Mouse (Mus musculus): Measurements from ENCODE around the gene Avpr1a. TPM values are rescaled to one million over a fixed set of nuclear protein-coding genes. Genes with fewer than 3 reads are reported as not detected.

Avpr1a gene
- polyA plus RNA-seq, 1 experiment from 2014 or later, result 0.79 TPM

DNA sequence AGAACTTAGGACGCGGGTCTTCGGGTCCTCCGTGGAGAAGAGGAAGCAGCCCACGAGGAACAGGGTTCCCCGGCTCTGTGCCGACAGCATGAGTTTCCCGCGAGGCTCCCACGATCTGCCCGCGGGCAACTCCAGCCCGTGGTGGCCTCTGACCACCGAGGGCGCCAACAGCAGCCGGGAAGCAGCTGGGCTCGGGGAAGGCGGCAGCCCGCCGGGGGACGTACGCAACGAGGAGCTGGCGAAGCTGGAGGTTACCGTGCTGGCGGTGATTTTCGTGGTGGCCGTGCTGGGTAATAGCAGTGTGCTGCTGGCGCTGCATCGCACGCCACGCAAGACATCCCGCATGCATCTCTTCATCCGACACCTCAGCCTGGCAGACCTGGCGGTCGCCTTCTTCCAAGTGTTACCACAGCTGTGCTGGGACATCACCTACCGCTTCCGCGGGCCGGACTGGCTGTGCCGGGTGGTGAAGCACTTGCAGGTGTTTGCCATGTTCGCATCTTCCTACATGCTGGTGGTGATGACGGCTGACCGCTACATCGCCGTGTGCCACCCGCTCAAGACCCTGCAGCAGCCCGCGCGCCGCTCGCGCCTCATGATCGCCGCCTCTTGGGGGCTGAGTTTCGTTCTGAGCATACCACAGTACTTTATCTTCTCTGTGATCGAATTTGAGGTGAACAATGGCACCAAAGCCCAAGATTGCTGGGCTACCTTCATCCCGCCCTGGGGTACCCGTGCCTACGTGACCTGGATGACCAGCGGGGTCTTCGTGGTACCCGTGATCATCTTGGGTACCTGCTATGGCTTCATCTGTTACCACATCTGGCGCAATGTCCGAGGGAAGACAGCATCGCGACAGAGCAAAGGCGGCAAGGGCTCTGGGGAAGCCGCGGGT is 665 bp downstream of the Avpr1a start:
- peak overlapping the region; percentile 42 for H3K4me3 ChIP-seq (ENCODE audit: low read depth, low read length)
- H3K4me2 ChIP-seq (ENCODE audit: low read depth, low read length), result peak overlapping the region; percentile 85
- no peaks in the 10 kb centered on the region for H3K36me3 ChIP-seq (replicated peaks; ENCODE audit: control insufficient read depth, insufficient read depth, low read depth, low read length)
- H3K27me3 ChIP-seq (ENCODE audit: control insufficient read depth, insufficient read depth, low read length), result peaks cover 13% of the 10 kb centered on the region
- ATAC-seq (replicated peaks; ENCODE audit: insufficient number of reproducible peaks, low FRiP score, low TSS enrichment, low read depth), result peak; percentile 65
- H3K27ac ChIP-seq (replicated peaks; ENCODE audit: low read depth, low read length), result no peak overlapping the region
- DNase-seq (ENCODE audit: low spot score), result peak; percentile 53
- H3K9ac ChIP-seq (replicated peaks; ENCODE audit: low read length), result peak overlapping the region; percentile 15; the same call in 1 of the 2 replicates
- no peaks in the 10 kb centered on the region for H3K9me3 ChIP-seq (replicated peaks; ENCODE audit: control insufficient read depth, low read length)
- 1% methylated on average over 70 of the region's 70 CpGs for WGBS
- H3K4me1 ChIP-seq (ENCODE audit: control insufficient read depth, insufficient read depth, low read length), result no peaks in the 10 kb centered on the region

DNA sequence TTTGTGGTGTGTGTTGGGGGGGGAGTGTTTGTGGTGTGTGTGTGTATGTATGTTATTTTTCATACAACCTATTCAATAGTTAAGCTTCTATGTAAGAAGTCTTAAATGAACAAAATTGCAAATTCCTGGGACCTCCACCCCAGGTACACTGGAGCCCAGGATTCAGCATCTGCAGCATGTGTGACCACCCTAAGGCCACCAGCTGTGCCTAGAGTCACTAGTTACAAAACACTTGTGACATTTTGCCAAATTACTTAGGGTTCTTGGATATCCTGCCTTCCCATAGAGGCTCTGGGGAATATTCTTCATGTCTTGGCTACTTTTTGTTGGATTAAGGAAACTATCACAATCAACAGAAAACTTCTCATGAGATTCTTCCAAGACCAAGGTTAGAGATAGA is 1.6 kb downstream of the Avpr1a start:
- Histone ChIP-seq H3K36me3 (replicated peaks; ENCODE audit: control insufficient read depth, insufficient read depth, low read depth, low read length) (no peaks in the 10 kb centered on the region), H3K4me3 (ENCODE audit: low read depth, low read length) (no peak overlapping the region), H3K9me3 (replicated peaks; ENCODE audit: control insufficient read depth, low read length) (no peaks in the 10 kb centered on the region), H3K9ac (replicated peaks; ENCODE audit: low read length) (no peak overlapping the region), H3K27me3 (ENCODE audit: control insufficient read depth, insufficient read depth, low read length) (peaks cover 13% of the 10 kb centered on the region), H3K4me1 (ENCODE audit: control insufficient read depth, insufficient read depth, low read length) (no peaks in the 10 kb centered on the region), H3K4me2 (ENCODE audit: low read depth, low read length) (no peak overlapping the region), H3K27ac (replicated peaks; ENCODE audit: low read depth, low read length) (no peak overlapping the region)
- DNase-seq (ENCODE audit: low spot score), result no peak
- ATAC-seq (replicated peaks; ENCODE audit: insufficient number of reproducible peaks, low FRiP score, low TSS enrichment, low read depth), result no peak

- H3K9me3 ChIP-seq (replicated peaks; ENCODE audit: control insufficient read depth, low read length), result no peaks in the 10 kb centered on the region
- no peak overlapping the region for H3K27ac ChIP-seq (replicated peaks; ENCODE audit: low read depth, low read length)
- H3K4me3 ChIP-seq (ENCODE audit: low read depth, low read length), result no peak overlapping the region
- no peaks in the 10 kb centered on the region for H3K36me3 ChIP-seq (replicated peaks; ENCODE audit: control insufficient read depth, insufficient read depth, low read depth, low read length)
- H3K4me1 ChIP-seq (ENCODE audit: control insufficient read depth, insufficient read depth, low read length), result no peaks in the 10 kb centered on the region
- 86% methylated on average over 3 of the region's 3 CpGs for WGBS
- no peak overlapping the region for H3K9ac ChIP-seq (replicated peaks; ENCODE audit: low read length)
- DNase-seq (ENCODE audit: low spot score) (no peak), ATAC-seq (replicated peaks; ENCODE audit: insufficient number of reproducible peaks, low FRiP score, low TSS enrichment, low read depth) (no peak)
- H3K27me3 ChIP-seq (ENCODE audit: control insufficient read depth, insufficient read depth, low read length), result peaks cover 5% of the 10 kb centered on the region
- no peak overlapping the region for H3K4me2 ChIP-seq (ENCODE audit: low read depth, low read length)
Measured at GRCm38 (mm10) chr10:122453466-122453865, 5.2 kb downstream of the Avpr1a start.

GRCm38 (mm10) chr10:122455793-122456192 is 7.5 kb downstream of the Avpr1a start:
- DNase-seq (ENCODE audit: low spot score) (no peak), ATAC-seq (replicated peaks; ENCODE audit: insufficient number of reproducible peaks, low FRiP score, low TSS enrichment, low read depth) (no peak)
- H3K36me3 ChIP-seq (replicated peaks; ENCODE audit: control insufficient read depth, insufficient read depth, low read depth, low read length), result no peaks in the 10 kb centered on the region
- WGBS, result 90% methylated on average over 11 of the region's 11 CpGs
- no peak overlapping the region for H3K9ac ChIP-seq (replicated peaks; ENCODE audit: low read length)
- no peaks in the 10 kb centered on the region for H3K9me3 ChIP-seq (replicated peaks; ENCODE audit: control insufficient read depth, low read length)
- no peaks in the 10 kb centered on the region for H3K27me3 ChIP-seq (ENCODE audit: control insufficient read depth, insufficient read depth, low read length)
- no peak overlapping the region for H3K4me2 ChIP-seq (ENCODE audit: low read depth, low read length)
- H3K27ac ChIP-seq (replicated peaks; ENCODE audit: low read depth, low read length), result no peak overlapping the region
- no peaks in the 10 kb centered on the region for H3K4me1 ChIP-seq (ENCODE audit: control insufficient read depth, insufficient read depth, low read length)
- H3K4me3 ChIP-seq (ENCODE audit: low read depth, low read length), result no peak overlapping the region

- DNase-seq (ENCODE audit: low spot score) (no peak), ATAC-seq (replicated peaks; ENCODE audit: insufficient number of reproducible peaks, low FRiP score, low TSS enrichment, low read depth) (no peak)
- WGBS, result 89% methylated on average over 5 of the region's 5 CpGs
- H3K4me1 ChIP-seq (ENCODE audit: control insufficient read depth, insufficient read depth, low read length), result no peaks in the 10 kb centered on the region
- no peak overlapping the region for H3K4me2 ChIP-seq (ENCODE audit: low read depth, low read length)
- no peak overlapping the region for H3K4me3 ChIP-seq (ENCODE audit: low read depth, low read length)
- no peaks in the 10 kb centered on the region for H3K9me3 ChIP-seq (replicated peaks; ENCODE audit: control insufficient read depth, low read length)
- H3K36me3 ChIP-seq (replicated peaks; ENCODE audit: control insufficient read depth, insufficient read depth, low read depth, low read length), result no peaks in the 10 kb centered on the region
- H3K27ac ChIP-seq (replicated peaks; ENCODE audit: low read depth, low read length), result no peak overlapping the region
- H3K27me3 ChIP-seq (ENCODE audit: control insufficient read depth, insufficient read depth, low read length), result no peaks in the 10 kb centered on the region
- H3K9ac ChIP-seq (replicated peaks; ENCODE audit: low read length), result no peak overlapping the region
Measured at GRCm38 (mm10) chr10:122476846-122477245, 28.5 kb downstream of the Avpr1a start.

- Histone ChIP-seq H3K9ac (replicated peaks; ENCODE audit: low read length) (no peak overlapping the region), H3K36me3 (replicated peaks; ENCODE audit: control insufficient read depth, insufficient read depth, low read depth, low read length) (no peaks in the 10 kb centered on the region), H3K4me3 (ENCODE audit: low read depth, low read length) (no peak overlapping the region), H3K27me3 (ENCODE audit: control insufficient read depth, insufficient read depth, low read length) (no peaks in the 10 kb centered on the region), H3K9me3 (replicated peaks; ENCODE audit: control insufficient read depth, low read length) (no peaks in the 10 kb centered on the region), H3K27ac (replicated peaks; ENCODE audit: low read depth, low read length) (no peak overlapping the region), H3K4me2 (ENCODE audit: low read depth, low read length) (no peak overlapping the region), H3K4me1 (ENCODE audit: control insufficient read depth, insufficient read depth, low read length) (no peaks in the 10 kb centered on the region)
- no peak for ATAC-seq (replicated peaks; ENCODE audit: insufficient number of reproducible peaks, low FRiP score, low TSS enrichment, low read depth)
- peak; percentile 10 for DNase-seq (ENCODE audit: low spot score)
- 26% methylated on average over 2 of the region's 2 CpGs for WGBS
Measured at GRCm38 (mm10) chr10:122498551-122498950, 50.3 kb downstream of the Avpr1a start.

DNA sequence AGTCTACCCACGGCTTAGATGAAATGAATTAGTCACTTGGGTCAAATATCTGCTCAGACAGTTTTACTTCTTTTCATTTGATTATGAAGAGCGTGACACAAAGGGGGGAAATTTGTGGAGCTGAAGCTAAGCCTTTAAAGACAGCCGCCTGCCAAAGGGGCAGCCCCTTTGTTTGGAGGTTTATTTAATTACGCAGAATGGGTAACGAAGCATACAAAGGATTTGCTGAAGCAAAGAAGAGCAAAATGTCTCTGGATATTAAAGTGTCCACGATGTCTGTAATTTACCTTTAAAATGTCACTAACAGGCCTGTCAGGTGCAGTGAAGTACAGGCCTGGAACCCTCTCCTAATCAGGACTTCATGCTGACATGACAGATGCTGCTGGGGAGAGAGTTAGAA is 51.0 kb downstream of the Avpr1a start:
- DNase-seq (ENCODE audit: low spot score) (no peak), ATAC-seq (replicated peaks; ENCODE audit: insufficient number of reproducible peaks, low FRiP score, low TSS enrichment, low read depth) (no peak)
- Histone ChIP-seq H3K27me3 (ENCODE audit: control insufficient read depth, insufficient read depth, low read length) (no peaks in the 10 kb centered on the region), H3K4me2 (ENCODE audit: low read depth, low read length) (no peak overlapping the region), H3K4me1 (ENCODE audit: control insufficient read depth, insufficient read depth, low read length) (no peaks in the 10 kb centered on the region), H3K4me3 (ENCODE audit: low read depth, low read length) (no peak overlapping the region), H3K9ac (replicated peaks; ENCODE audit: low read length) (no peak overlapping the region), H3K27ac (replicated peaks; ENCODE audit: low read depth, low read length) (no peak overlapping the region), H3K9me3 (replicated peaks; ENCODE audit: control insufficient read depth, low read length) (no peaks in the 10 kb centered on the region), H3K36me3 (replicated peaks; ENCODE audit: control insufficient read depth, insufficient read depth, low read depth, low read length) (no peaks in the 10 kb centered on the region)
- 63% methylated on average over 6 of the region's 6 CpGs for WGBS
